Mouse (Mus musculus): Measurements from ENCODE around the gene Ccnd3. TPM values are rescaled to one million over a fixed set of nuclear protein-coding genes. Genes with fewer than 3 reads are reported as not detected.
A peak's percentile ranks its signal among the peaks of the same experiment; 100 is the strongest.

The Ccnd3 gene
- polyA plus RNA-seq, 1 experiment from 2014 or later: 331 TPM

GRCm38 (mm10) chr17:47506042-47506441, 1.2 kb downstream of the Ccnd3 start:
- peak overlapping the region; percentile 5; the same call in 1 of the 2 replicates for H3K9ac ChIP-seq (ENCODE audit: low read depth, low read length)
- 53% methylated on average over 1 of the region's 1 CpGs for WGBS (ENCODE audit: insufficient replicate concordance)
- no peaks in the 10 kb centered on the region for H3K9me3 ChIP-seq (replicated peaks; ENCODE audit: control insufficient read depth, low read length)
- no peak overlapping the region for H3K27ac ChIP-seq (ENCODE audit: low read length)
- H3K36me3 ChIP-seq (ENCODE audit: control insufficient read depth, insufficient read depth): no peaks in the 10 kb centered on the region
- no peaks in the 10 kb centered on the region for H3K27me3 ChIP-seq (ENCODE audit: control insufficient read depth, insufficient read depth, low read depth, low read length)
- peak overlapping the region; percentile 59 for H3K4me3 ChIP-seq (ENCODE audit: low read depth, low read length)
- ATAC-seq (ENCODE audit: low read depth): no peak
- H3K4me2 ChIP-seq (ENCODE audit: low read depth, low read length): peak overlapping the region; percentile 88
- H3K4me1 ChIP-seq (ENCODE audit: control insufficient read depth, low read depth, low read length): peaks cover 58% of the 10 kb centered on the region

DNA sequence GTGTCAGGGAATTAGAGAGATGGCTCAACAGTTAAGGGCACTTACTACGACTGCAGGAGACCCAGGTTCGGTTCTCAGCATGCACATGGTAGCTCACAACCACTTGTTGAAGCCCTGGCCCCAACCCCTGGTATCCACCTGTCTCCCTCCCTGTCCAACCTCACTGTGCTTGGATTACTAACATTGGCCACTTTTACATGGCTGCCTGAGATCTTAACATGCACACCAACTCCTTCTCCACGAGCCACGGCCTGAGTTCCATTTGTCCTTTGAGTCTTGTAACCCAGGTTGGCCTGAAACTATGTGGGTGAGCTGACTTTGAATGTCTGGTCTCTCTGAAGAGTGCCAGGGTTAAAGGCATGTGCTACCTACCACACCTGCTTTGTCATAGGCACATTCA, 1.8 kb downstream of the Ccnd3 start:
- no peaks in the 10 kb centered on the region for H3K27me3 ChIP-seq (ENCODE audit: control insufficient read depth, insufficient read depth, low read depth, low read length)
- no peak overlapping the region for H3K4me2 ChIP-seq (ENCODE audit: low read depth, low read length)
- ATAC-seq (ENCODE audit: low read depth): no peak
- no peaks in the 10 kb centered on the region for H3K36me3 ChIP-seq (ENCODE audit: control insufficient read depth, insufficient read depth)
- no peak overlapping the region for H3K9ac ChIP-seq (ENCODE audit: low read depth, low read length)
- 75% methylated on average over 4 of the region's 4 CpGs for WGBS (ENCODE audit: insufficient replicate concordance)
- H3K4me1 ChIP-seq (ENCODE audit: control insufficient read depth, low read depth, low read length): peaks cover 58% of the 10 kb centered on the region
- no peak overlapping the region for H3K4me3 ChIP-seq (ENCODE audit: low read depth, low read length)
- no peaks in the 10 kb centered on the region for H3K9me3 ChIP-seq (replicated peaks; ENCODE audit: control insufficient read depth, low read length)
- peak overlapping the region; percentile 24; the same call in 1 of the 2 replicates for H3K27ac ChIP-seq (ENCODE audit: low read length)

DNA sequence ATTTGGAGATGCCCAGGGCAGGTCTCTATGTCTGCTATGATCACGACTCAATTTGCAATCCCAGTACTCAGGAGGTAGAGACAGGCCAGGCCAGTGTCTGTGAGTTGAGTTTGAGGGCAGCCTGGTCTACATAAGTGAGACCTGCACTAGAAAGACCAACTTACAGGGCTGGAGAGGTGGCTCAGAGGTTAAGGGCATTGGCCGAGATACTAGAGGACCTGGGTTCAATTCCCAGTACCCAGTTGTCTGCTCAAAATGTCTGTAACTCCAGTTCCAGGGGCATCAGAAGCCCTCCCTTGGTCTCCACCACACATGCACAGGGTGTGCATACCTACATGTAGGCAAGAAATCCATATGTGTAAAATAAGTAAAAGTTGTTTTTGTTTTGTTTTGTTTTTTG, 2.7 kb downstream of the Ccnd3 start:
- Histone ChIP-seq H3K4me2 (ENCODE audit: low read depth, low read length) (peak overlapping the region; percentile 74), H3K36me3 (ENCODE audit: control insufficient read depth, insufficient read depth) (no peaks in the 10 kb centered on the region), H3K9me3 (replicated peaks; ENCODE audit: control insufficient read depth, low read length) (no peaks in the 10 kb centered on the region), H3K9ac (ENCODE audit: low read depth, low read length) (no peak overlapping the region; the same call in 1 of the 2 replicates), H3K27me3 (ENCODE audit: control insufficient read depth, insufficient read depth, low read depth, low read length) (no peaks in the 10 kb centered on the region), H3K4me3 (ENCODE audit: low read depth, low read length) (no peak overlapping the region), H3K27ac (ENCODE audit: low read length) (peak overlapping the region; percentile 93), H3K4me1 (ENCODE audit: control insufficient read depth, low read depth, low read length) (peaks cover 63% of the 10 kb centered on the region)
- no peak for ATAC-seq (ENCODE audit: low read depth)
- WGBS (ENCODE audit: insufficient replicate concordance): 47% methylated on average over 2 of the region's 2 CpGs

DNA sequence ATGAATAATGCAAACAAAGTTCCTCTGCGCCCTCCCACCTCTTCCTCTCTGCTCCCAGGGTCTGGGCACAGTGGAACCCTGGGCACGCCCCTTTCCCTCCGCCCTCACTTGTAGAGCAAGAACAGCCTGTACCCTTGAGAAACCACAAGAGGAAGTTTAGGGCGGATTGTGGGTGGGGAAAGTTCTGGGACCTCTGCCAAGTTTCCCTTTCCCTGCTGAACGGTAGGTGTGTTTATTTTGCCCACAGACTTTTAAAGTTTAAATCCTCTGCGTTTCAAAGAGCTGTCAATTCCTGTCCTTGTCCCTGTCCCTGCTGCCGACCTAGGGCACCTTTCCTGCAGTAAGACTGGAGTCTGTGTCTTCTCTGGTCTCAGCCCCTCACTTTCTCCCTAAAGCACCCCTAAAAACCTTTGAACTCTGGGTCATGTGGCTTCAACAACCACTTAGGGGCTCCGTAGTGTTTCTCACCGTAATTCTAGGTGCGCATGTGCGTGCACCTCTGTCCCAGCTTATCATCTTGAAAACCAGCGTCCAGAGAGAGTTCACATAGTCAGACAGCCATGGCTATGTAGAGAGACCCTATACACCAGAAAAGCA, 3.3 kb downstream of the Ccnd3 start:
- peak overlapping the region; percentile 93 for H3K27ac ChIP-seq (ENCODE audit: low read length)
- H3K9me3 ChIP-seq (replicated peaks; ENCODE audit: control insufficient read depth, low read length): no peaks in the 10 kb centered on the region
- peak; percentile 66 for ATAC-seq (ENCODE audit: low read depth)
- no peaks in the 10 kb centered on the region for H3K27me3 ChIP-seq (ENCODE audit: control insufficient read depth, insufficient read depth, low read depth, low read length)
- no peaks in the 10 kb centered on the region for H3K36me3 ChIP-seq (ENCODE audit: control insufficient read depth, insufficient read depth)
- peak overlapping the region; percentile 45 for H3K4me3 ChIP-seq (ENCODE audit: low read depth, low read length)
- peak overlapping the region; percentile 74 for H3K4me2 ChIP-seq (ENCODE audit: low read depth, low read length)
- H3K4me1 ChIP-seq (ENCODE audit: control insufficient read depth, low read depth, low read length): peaks cover 65% of the 10 kb centered on the region
- WGBS (ENCODE audit: insufficient replicate concordance): under 1% methylated on average over 12 of the region's 12 CpGs
- peak overlapping the region; percentile 57 for H3K9ac ChIP-seq (ENCODE audit: low read depth, low read length)

DNA sequence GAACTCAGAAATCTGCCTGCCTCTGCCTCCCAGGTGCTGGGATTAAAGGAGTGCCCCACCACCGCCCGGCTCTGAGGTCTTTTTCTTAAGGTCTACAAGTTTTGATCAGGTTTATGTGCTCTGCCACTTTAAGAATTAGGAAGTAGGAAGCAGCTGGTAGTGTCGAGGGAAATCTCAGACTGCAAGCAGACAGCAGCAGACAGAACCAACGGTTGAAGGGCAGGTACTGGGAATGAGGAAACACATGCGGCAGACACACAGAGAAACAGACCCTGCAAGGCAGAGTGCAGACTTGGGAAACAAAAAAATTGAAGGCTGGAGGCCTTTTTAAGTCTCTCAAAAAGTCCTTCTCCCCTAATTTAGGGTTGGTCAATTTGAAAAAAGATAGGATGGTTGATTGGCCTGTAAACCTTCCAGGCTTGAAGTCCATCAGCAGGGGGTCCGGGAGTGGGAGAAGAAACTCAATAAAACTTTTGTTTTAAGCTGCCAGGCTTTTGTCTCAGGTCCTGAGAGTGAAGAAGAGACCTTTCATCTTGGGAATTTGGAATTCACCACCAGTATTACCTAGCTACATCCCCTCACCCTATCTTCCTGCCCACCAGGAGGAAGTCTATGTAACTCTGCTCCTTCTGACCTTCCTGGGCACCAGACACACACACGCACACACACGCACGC, 4.3 kb downstream of the Ccnd3 start:
- H3K27ac ChIP-seq (ENCODE audit: low read length): peak overlapping the region; percentile 93
- peaks cover 68% of the 10 kb centered on the region for H3K4me1 ChIP-seq (ENCODE audit: control insufficient read depth, low read depth, low read length)
- 36% methylated on average over 9 of the region's 9 CpGs for WGBS (ENCODE audit: insufficient replicate concordance)
- ATAC-seq (ENCODE audit: low read depth): no peak
- H3K9ac ChIP-seq (ENCODE audit: low read depth, low read length): no peak overlapping the region
- H3K4me2 ChIP-seq (ENCODE audit: low read depth, low read length): peak overlapping the region; percentile 74; the same call in 1 of the 2 replicates
- no peaks in the 10 kb centered on the region for H3K9me3 ChIP-seq (replicated peaks; ENCODE audit: control insufficient read depth, low read length)
- no peaks in the 10 kb centered on the region for H3K36me3 ChIP-seq (ENCODE audit: control insufficient read depth, insufficient read depth)
- H3K27me3 ChIP-seq (ENCODE audit: control insufficient read depth, insufficient read depth, low read depth, low read length): no peaks in the 10 kb centered on the region
- H3K4me3 ChIP-seq (ENCODE audit: low read depth, low read length): 0 out of 2 replicates have a peak overlapping the region, but pooled peaks have one; percentile 7

GRCm38 (mm10) chr17:47511111-47512020, 6.5 kb downstream of the Ccnd3 start:
- Histone ChIP-seq H3K27ac (ENCODE audit: low read length) (peak overlapping the region; percentile 89), H3K4me1 (ENCODE audit: control insufficient read depth, low read depth, low read length) (peaks cover 66% of the 10 kb centered on the region)
- peak; percentile 87 for ATAC-seq (ENCODE audit: low read depth)

DNA sequence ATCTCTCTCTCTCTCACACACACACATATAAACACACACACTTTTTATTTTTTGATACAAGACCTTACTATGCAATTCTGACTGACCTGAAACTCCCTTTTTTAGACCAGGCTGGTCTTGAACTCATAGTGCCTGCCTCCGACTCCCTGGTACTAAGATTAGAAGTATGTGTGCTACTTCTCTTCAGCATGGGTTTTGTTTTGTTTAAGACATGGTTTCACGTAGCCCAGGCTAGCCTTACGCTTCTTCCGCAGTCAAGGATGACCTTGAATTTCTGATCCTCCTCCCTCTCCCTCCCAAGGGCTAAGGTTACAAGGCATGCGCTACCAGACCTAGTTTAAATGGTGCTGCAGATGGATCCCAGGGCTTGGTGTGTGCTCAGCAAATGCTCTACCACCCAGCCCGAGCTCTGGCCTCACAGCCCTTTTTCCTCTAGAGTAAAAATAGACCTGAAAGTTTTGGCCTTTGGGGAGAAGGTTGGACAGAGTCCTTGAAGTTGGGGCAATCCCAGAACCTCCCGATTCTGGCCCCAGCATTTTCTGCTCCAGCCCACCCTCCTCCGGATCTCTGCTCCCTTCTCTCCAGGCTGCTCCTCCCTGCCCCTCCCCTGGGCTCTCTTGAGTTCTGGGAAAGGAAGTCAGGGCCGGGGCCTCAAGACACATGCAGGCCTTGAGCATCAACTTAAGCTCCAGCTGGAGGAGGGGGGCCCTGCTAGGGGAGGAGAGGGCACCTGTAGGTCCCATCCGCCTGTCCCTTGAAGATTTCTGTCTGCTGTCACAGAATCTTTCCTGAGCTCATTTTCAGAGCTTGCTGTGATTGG, 8.3 kb downstream of the Ccnd3 start:
- no peaks in the 10 kb centered on the region for H3K27me3 ChIP-seq (ENCODE audit: control insufficient read depth, insufficient read depth, low read depth, low read length)
- peaks cover 56% of the 10 kb centered on the region for H3K4me1 ChIP-seq (ENCODE audit: control insufficient read depth, low read depth, low read length)
- no peak overlapping the region for H3K4me3 ChIP-seq (ENCODE audit: low read depth, low read length)
- ATAC-seq (ENCODE audit: low read depth): no peak
- peak overlapping the region; percentile 56; the same call in 1 of the 2 replicates for H3K27ac ChIP-seq (ENCODE audit: low read length)
- no peaks in the 10 kb centered on the region for H3K9me3 ChIP-seq (replicated peaks; ENCODE audit: control insufficient read depth, low read length)
- no peak overlapping the region for H3K9ac ChIP-seq (ENCODE audit: low read depth, low read length)
- WGBS (ENCODE audit: insufficient replicate concordance): 54% methylated on average over 10 of the region's 10 CpGs
- no peak overlapping the region for H3K4me2 ChIP-seq (ENCODE audit: low read depth, low read length)
- no peaks in the 10 kb centered on the region for H3K36me3 ChIP-seq (ENCODE audit: control insufficient read depth, insufficient read depth)

More at GRCm38 (mm10) chr17:47511111-47512020, 6.5 kb downstream of the Ccnd3 start:
- H3K36me3 ChIP-seq (ENCODE audit: control insufficient read depth, insufficient read depth): no peaks in the 10 kb centered on the region
- peak overlapping the region; percentile 46 for H3K4me3 ChIP-seq (ENCODE audit: low read depth, low read length)
- no peaks in the 10 kb centered on the region for H3K9me3 ChIP-seq (replicated peaks; ENCODE audit: control insufficient read depth, low read length)
- H3K9ac ChIP-seq (ENCODE audit: low read depth, low read length): peak overlapping the region; percentile 67
- peak overlapping the region; percentile 63 for H3K4me2 ChIP-seq (ENCODE audit: low read depth, low read length)
- 14% methylated on average over 25 of the region's 25 CpGs for WGBS (ENCODE audit: insufficient replicate concordance)
- H3K27me3 ChIP-seq (ENCODE audit: control insufficient read depth, insufficient read depth, low read depth, low read length): no peaks in the 10 kb centered on the region

GRCm38 (mm10) chr17:47515180-47515844, 10.5 kb downstream of the Ccnd3 start:
- Histone ChIP-seq H3K27ac (ENCODE audit: low read length) (no peak overlapping the region), H3K36me3 (ENCODE audit: control insufficient read depth, insufficient read depth) (no peaks in the 10 kb centered on the region), H3K4me2 (ENCODE audit: low read depth, low read length) (no peak overlapping the region), H3K9me3 (replicated peaks; ENCODE audit: control insufficient read depth, low read length) (no peaks in the 10 kb centered on the region), H3K4me1 (ENCODE audit: control insufficient read depth, low read depth, low read length) (peaks cover 57% of the 10 kb centered on the region), H3K4me3 (ENCODE audit: low read depth, low read length) (no peak overlapping the region), H3K9ac (ENCODE audit: low read depth, low read length) (no peak overlapping the region), H3K27me3 (ENCODE audit: control insufficient read depth, insufficient read depth, low read depth, low read length) (no peaks in the 10 kb centered on the region)
- WGBS (ENCODE audit: insufficient replicate concordance): 42% methylated on average over 7 of the region's 7 CpGs
- ATAC-seq (ENCODE audit: low read depth): no peak
